Mouse (Mus musculus): ENCODE data around the gene Cyp2b10. TPM values are rescaled to one million over a fixed set of nuclear protein-coding genes. Genes with fewer than 3 reads are reported as not detected.
A peak's percentile ranks its signal among the peaks of the same experiment; 100 is the strongest.

The Cyp2b10 gene
- total and polyA plus RNA-seq, 3 experiments = not detected

DNA sequence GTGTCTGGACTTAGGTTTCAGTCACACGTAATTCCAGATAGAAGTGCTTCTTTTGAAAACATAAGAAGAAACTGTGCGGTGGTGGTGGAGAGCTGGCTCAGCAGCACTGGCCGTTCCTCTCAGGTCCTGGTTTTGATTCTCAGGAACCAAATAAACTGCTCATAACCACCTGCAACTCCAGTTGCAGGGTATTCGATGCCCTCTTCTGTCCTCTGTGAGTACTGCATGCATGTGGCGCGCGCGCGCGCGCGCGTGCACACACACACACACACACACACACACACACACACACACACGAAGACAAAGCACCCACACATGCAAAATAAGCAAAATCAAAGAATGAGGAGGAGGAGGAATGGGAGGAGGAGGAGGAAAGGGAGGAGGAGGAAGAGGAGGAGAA, 5.7 kb downstream of the Cyp2b10 start:
- Histone ChIP-seq H3K27me3 (replicated peaks) (peaks cover 63% of the 10 kb centered on the region), H3K4me2 (ENCODE audit: insufficient read depth, low read depth, poor library complexity, severe bottlenecking) (no peak overlapping the region), H3K4me1 (ENCODE audit: control insufficient read depth in 1 of 2, insufficient read depth in 2 of 2) (no peaks in the 10 kb centered on the region; a peak in 1 of 4 replicates), H3K9ac (ENCODE audit: insufficient read depth, low read depth) (no peak overlapping the region), H3K9me3 (replicated peaks; ENCODE audit: low read length) (peaks cover 8% of the 10 kb centered on the region), H3K79me2 (replicated peaks; ENCODE audit: control insufficient read depth, extremely low read depth, insufficient read depth, poor library complexity, severe bottlenecking) (no peaks in the 10 kb centered on the region), H3K27ac (ENCODE audit: insufficient read depth, low read depth) (no peak overlapping the region), H3K36me3 (replicated peaks in 1 of 2; ENCODE audit: control insufficient read depth in 1 of 2, insufficient read depth in 1 of 2, low read length in 1 of 2) (no peaks in the 10 kb centered on the region), H3K4me3 (replicated peaks in 1 of 3; ENCODE audit: low read depth in 2 of 3, low read length in 2 of 3, poor library complexity in 1 of 3) (no peak overlapping the region)
- TF ChIP-seq GABPA (IDR thresholded peaks at IDR 0.05; ENCODE audit: insufficient replicate concordance, low read depth, low read length) (no peak), CHD2 (IDR thresholded peaks at IDR 0.05; ENCODE audit: low read length) (no peak), USF1 (IDR thresholded peaks at IDR 0.05; ENCODE audit: low read depth, low read length) (no peak), CHD1 (IDR thresholded peaks at IDR 0.05; ENCODE audit: low read depth, low read length) (no peak), POLR2A (IDR thresholded peaks at IDR 0.05; ENCODE audit: low read depth, low read length) (no peak), JUN (IDR thresholded peaks at IDR 0.05; ENCODE audit: insufficient read depth, low read depth, low read length) (no peak)
- dilution Hi-C loops (cut with MboI; ENCODE audit: extremely low pct_ligation_motif_present, extremely low pct_unique_long_range_greater_than_20kb, low sequenced_read_pairs) = no loop called here
- DNase-seq (ENCODE audit: extremely low read depth) = no peak
- in situ Hi-C loops (cut with MboI; ENCODE audit: low pct_ligation_motif_present, low pct_unique_long_range_greater_than_20kb, low sequenced_read_pairs) = no loop called here

DNA sequence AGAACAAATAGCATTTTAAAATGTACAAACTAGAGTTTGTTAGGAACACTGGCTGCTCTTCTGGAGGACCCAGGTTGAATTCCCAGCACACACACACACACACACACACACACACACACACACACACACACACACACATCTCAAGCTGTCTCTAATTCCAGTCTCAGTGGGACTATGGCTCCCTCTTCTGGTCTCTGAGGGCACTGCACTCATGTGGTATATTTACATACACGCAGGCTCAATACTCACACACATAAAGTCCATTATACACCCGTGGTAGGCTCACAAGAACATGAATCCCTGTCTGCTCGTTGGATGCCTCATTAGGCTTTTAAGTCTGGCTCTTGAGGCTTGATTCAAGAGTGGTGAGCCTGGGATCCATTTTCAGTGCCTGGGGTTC, 6.6 kb downstream of the Cyp2b10 start:
- H3K36me3 ChIP-seq (replicated peaks in 1 of 2; ENCODE audit: control insufficient read depth in 1 of 2, insufficient read depth in 1 of 2, low read length in 1 of 2) = no peaks in the 10 kb centered on the region
- peaks cover 65% of the 10 kb centered on the region for H3K27me3 ChIP-seq (replicated peaks)
- H3K27ac ChIP-seq (ENCODE audit: insufficient read depth, low read depth) = no peak overlapping the region
- H3K4me3 ChIP-seq (replicated peaks in 1 of 3; ENCODE audit: low read depth in 2 of 3, low read length in 2 of 3, poor library complexity in 1 of 3) = no peak overlapping the region
- H3K79me2 ChIP-seq (replicated peaks; ENCODE audit: control insufficient read depth, extremely low read depth, insufficient read depth, poor library complexity, severe bottlenecking) = no peaks in the 10 kb centered on the region
- H3K4me2 ChIP-seq (ENCODE audit: insufficient read depth, low read depth, poor library complexity, severe bottlenecking) = no peak overlapping the region; the same call in 1 of the 2 replicates
- peaks cover 8% of the 10 kb centered on the region for H3K9me3 ChIP-seq (replicated peaks; ENCODE audit: low read length)
- no peaks in the 10 kb centered on the region; a peak in 1 of 4 replicates for H3K4me1 ChIP-seq (ENCODE audit: control insufficient read depth in 1 of 2, insufficient read depth in 2 of 2)
- no peak overlapping the region for H3K9ac ChIP-seq (ENCODE audit: insufficient read depth, low read depth)
- in situ Hi-C loops (cut with MboI; ENCODE audit: low pct_ligation_motif_present, low pct_unique_long_range_greater_than_20kb, low sequenced_read_pairs) (no loop called here), dilution Hi-C loops (cut with MboI; ENCODE audit: extremely low pct_ligation_motif_present, extremely low pct_unique_long_range_greater_than_20kb, low sequenced_read_pairs) (no loop called here)
- TF ChIP-seq CHD2 (IDR thresholded peaks at IDR 0.05; ENCODE audit: low read length) = no peak
- TF ChIP-seq CTCF (conservative IDR thresholded peaks at IDR 0.05 in 1 of 2, IDR thresholded peaks at IDR 0.05 in 1 of 2; ENCODE audit: low read depth in 2 of 2, low read length in 2 of 2) = peak; percentile 34 to 66; a peak in 2 of 4 replicates
- peak; percentile 33 for TF ChIP-seq SMC3 (IDR thresholded peaks at IDR 0.05; ENCODE audit: low read depth, low read length)
- no peak for TF ChIP-seq KAT2A (IDR thresholded peaks at IDR 0.05; ENCODE audit: insufficient replicate concordance, low read length)
- TF ChIP-seq RAD21 (IDR thresholded peaks at IDR 0.05; ENCODE audit: low read depth, low read length) = peak; percentile 53
- DNase-seq (ENCODE audit: extremely low read depth) = peak; percentile 41

GRCm38 (mm10) chr7:25904489-25904888, 7.1 kb downstream of the Cyp2b10 start:
- peak; percentile 10 for DNase-seq (ENCODE audit: extremely low read depth)
- Histone ChIP-seq H3K9me3 (replicated peaks; ENCODE audit: low read length) (peaks cover 8% of the 10 kb centered on the region), H3K36me3 (replicated peaks in 1 of 2; ENCODE audit: control insufficient read depth in 1 of 2, insufficient read depth in 1 of 2, low read length in 1 of 2) (no peaks in the 10 kb centered on the region), H3K27me3 (replicated peaks) (peaks cover 65% of the 10 kb centered on the region), H3K4me2 (ENCODE audit: insufficient read depth, low read depth, poor library complexity, severe bottlenecking) (peak overlapping the region; percentile 47), H3K4me1 (ENCODE audit: control insufficient read depth in 1 of 2, insufficient read depth in 2 of 2) (no peaks in the 10 kb centered on the region; a peak in 1 of 4 replicates), H3K79me2 (replicated peaks; ENCODE audit: control insufficient read depth, extremely low read depth, insufficient read depth, poor library complexity, severe bottlenecking) (no peaks in the 10 kb centered on the region), H3K4me3 (replicated peaks in 1 of 3; ENCODE audit: low read depth in 2 of 3, low read length in 2 of 3, poor library complexity in 1 of 3) (no peak overlapping the region), H3K9ac (ENCODE audit: insufficient read depth, low read depth) (no peak overlapping the region), H3K27ac (ENCODE audit: insufficient read depth, low read depth) (no peak overlapping the region)
- TF ChIP-seq BHLHE40 (IDR thresholded peaks at IDR 0.05; ENCODE audit: low read depth, low read length) (peak; percentile 42; the same call in 1 of the 2 replicates), MAX (IDR thresholded peaks at IDR 0.05; ENCODE audit: low read length) (peak; percentile 77), MXI1 (IDR thresholded peaks at IDR 0.05; ENCODE audit: low read depth, low read length) (0 out of 2 replicates have a peak, but pooled peaks have one; percentile 57), MYC (IDR thresholded peaks at IDR 0.05; ENCODE audit: low read depth, low read length) (0 out of 2 replicates have a peak, but pooled peaks have one; percentile 43), ELF1 (IDR thresholded peaks at IDR 0.05; ENCODE audit: low read depth, low read length) (0 out of 2 replicates have a peak, but pooled peaks have one; percentile 27), SIN3A (IDR thresholded peaks at IDR 0.05; ENCODE audit: low read length) (no peak), EP300 (IDR thresholded peaks at IDR 0.05; ENCODE audit: low read length) (no peak)
- dilution Hi-C loops (cut with MboI; ENCODE audit: extremely low pct_ligation_motif_present, extremely low pct_unique_long_range_greater_than_20kb, low sequenced_read_pairs) (no loop called here), in situ Hi-C loops (cut with MboI; ENCODE audit: low pct_ligation_motif_present, low pct_unique_long_range_greater_than_20kb, low sequenced_read_pairs) (no loop called here)
